Mouse (Mus musculus) forebrain, embryonic 14.5 days (tissue): ENCODE measurements around the gene Dnaja1. TPM values are rescaled to one million over a fixed set of nuclear protein-coding genes. Genes with fewer than 3 reads are reported as not detected.
A peak's percentile ranks its signal among the peaks of the same experiment; 100 is the strongest.

Experiments used
- ATAC-seq: fragments of 200-750 bp; cut with Nextera tagmentation; 2 replicates; pipeline ENCODE4 v1.8.0; 2017; ENCODE audit warnings: mild to moderate bottlenecking, moderate library complexity
- DNase-seq: peaks from one replicate; pipeline ENCODE4 v3.0.0-alpha.2; 2015; ENCODE audit warnings: low spot score
- H3K27ac ChIP-seq: fragments of 300-500 bp; sonication (generic); 2 replicates; pipeline ENCODE4 v1.5.1; 2014; ENCODE audit warnings: low read depth, mild to moderate bottlenecking, control low read depth, low read length, moderate library complexity
- H3K27me3 ChIP-seq: fragments of 300-500 bp; sonication (generic); replicated peaks from 2 replicates; pipeline ENCODE4 v1.6.1; 2014; ENCODE audit warnings: low read length, control low read depth, mixed read lengths; ENCODE audit not compliant: control insufficient read depth, insufficient read depth
- H3K36me3 ChIP-seq: fragments of 300-500 bp; sonication (generic); 2 replicates; pipeline ENCODE4 v1.6.1; 2014; ENCODE audit warnings: low read length, control low read depth; ENCODE audit not compliant: control insufficient read depth, insufficient read depth
- H3K4me1 ChIP-seq: fragments of 300-500 bp; sonication (generic); 2 replicates; pipeline ENCODE4 v1.6.1; 2014; ENCODE audit warnings: antibody characterized with exemption, low read length, control low read depth; ENCODE audit not compliant: control insufficient read depth, insufficient read depth
- H3K4me2 ChIP-seq: fragments of 300-500 bp; sonication (generic); 2 replicates; pipeline ENCODE4 v1.6.1; 2014; ENCODE audit warnings: mild to moderate bottlenecking, control low read depth, low read length
- H3K4me3 ChIP-seq: fragments of 300-500 bp; sonication (generic); 2 replicates; pipeline ENCODE4 v1.5.1; 2014; ENCODE audit warnings: low read depth, low read length, control low read depth
- H3K9ac ChIP-seq: fragments of 300-500 bp; sonication (generic); 2 replicates; pipeline ENCODE4 v1.6.1; 2014; ENCODE audit warnings: mild to moderate bottlenecking, low read length, control low read depth, moderate library complexity
- H3K9me3 ChIP-seq: fragments of 300-500 bp; sonication (generic); replicated peaks from 2 replicates; pipeline ENCODE4 v1.6.1; 2016; ENCODE audit warnings: low read length, control low read depth, mixed read lengths; ENCODE audit not compliant: control insufficient read depth
- WGBS: fragments of 180-500 bp; shearing (Covaris S2); extraction: QIAGEN DNeasy Blood & Tissue Kit; methylation state at CpG from one replicate; pipeline ENCODE4 v1.1.7; 2014; 5-methylcytosine and 5-hydroxymethylcytosine counted together
- polyA plus RNA-seq: library from polyadenylated mRNA; unstranded; fragments of >200 nt; fragmentation: Nextera tagmentation; extraction: Ambion mirVana; gene quantifications from 2 replicates; pipeline ENCODE4 v1.2.1, GENCODE M21; 2014

Dnaja1 gene
- polyA plus RNA-seq, 1 experiment from 2014 or later: 657 TPM

- Histone ChIP-seq H3K4me2 (peak overlapping the region; percentile 81), H3K4me3 (no peak overlapping the region), H3K36me3 (peaks cover 57% of the 10 kb centered on the region), H3K4me1 (peaks cover 31% of the 10 kb centered on the region), H3K27ac (no peak overlapping the region), H3K9me3 (no peaks in the 10 kb centered on the region), H3K9ac (peak overlapping the region; percentile 32; the same call in 1 of the 2 replicates), H3K27me3 (no peaks in the 10 kb centered on the region)
- 87% methylated on average over 7 of the region's 7 CpGs for WGBS
- DNase-seq (no peak), ATAC-seq (no peak)
Observed at GRCm38 (mm10) chr4:40725141-40725540, 3.2 kb downstream of the Dnaja1 start.

- no peak overlapping the region for H3K27ac ChIP-seq
- H3K27me3 ChIP-seq: no peaks in the 10 kb centered on the region
- peak overlapping the region; percentile 32; the same call in 1 of the 2 replicates for H3K9ac ChIP-seq
- peak overlapping the region; percentile 81 for H3K4me2 ChIP-seq
- peaks cover 31% of the 10 kb centered on the region for H3K4me1 ChIP-seq
- ATAC-seq (no peak), DNase-seq (no peak)
- H3K36me3 ChIP-seq: peaks cover 61% of the 10 kb centered on the region
- no peaks in the 10 kb centered on the region for H3K9me3 ChIP-seq
- H3K4me3 ChIP-seq: no peak overlapping the region
Observed at GRCm38 (mm10) chr4:40725554-40725953, 3.6 kb downstream of the Dnaja1 start.

GRCm38 (mm10) chr4:40727247-40727646, 5.3 kb downstream of the Dnaja1 start:
- Histone ChIP-seq H3K27me3 (no peaks in the 10 kb centered on the region), H3K36me3 (peaks cover 76% of the 10 kb centered on the region), H3K4me3 (no peak overlapping the region), H3K9me3 (no peaks in the 10 kb centered on the region), H3K9ac (no peak overlapping the region), H3K4me1 (peaks cover 21% of the 10 kb centered on the region), H3K27ac (no peak overlapping the region), H3K4me2 (no peak overlapping the region)
- DNase-seq (no peak), ATAC-seq (no peak)
- 77% methylated on average over 1 of the region's 1 CpGs for WGBS

- Histone ChIP-seq H3K4me3 (no peak overlapping the region), H3K27ac (no peak overlapping the region), H3K36me3 (peaks cover 88% of the 10 kb centered on the region), H3K4me1 (no peaks in the 10 kb centered on the region), H3K9ac (no peak overlapping the region), H3K27me3 (no peaks in the 10 kb centered on the region), H3K4me2 (no peak overlapping the region), H3K9me3 (no peaks in the 10 kb centered on the region)
- ATAC-seq (no peak), DNase-seq (no peak)
Observed at GRCm38 (mm10) chr4:40731262-40731661, 9.3 kb downstream of the Dnaja1 start.

GRCm38 (mm10) chr4:40735351-40735750, 13.4 kb downstream of the Dnaja1 start:
- Histone ChIP-seq H3K4me3 (no peak overlapping the region), H3K27ac (no peak overlapping the region), H3K27me3 (no peaks in the 10 kb centered on the region), H3K9ac (no peak overlapping the region), H3K4me1 (no peaks in the 10 kb centered on the region), H3K36me3 (peaks cover 88% of the 10 kb centered on the region), H3K4me2 (no peak overlapping the region), H3K9me3 (no peaks in the 10 kb centered on the region)
- ATAC-seq (no peak), DNase-seq (no peak)
- 70% methylated on average over 1 of the region's 1 CpGs for WGBS

GRCm38 (mm10) chr4:40757157-40757779, 35.3 kb downstream of the Dnaja1 start:
- Histone ChIP-seq H3K36me3 (peaks cover 31% of the 10 kb centered on the region), H3K27me3 (0 out of 2 replicates have a peak, but pooled peaks cover 6% of the 10 kb centered on the region), H3K9ac (peak overlapping the region; percentile 71), H3K4me2 (peak overlapping the region; percentile 81), H3K27ac (peak overlapping the region; percentile 58; the same call in 1 of the 2 replicates), H3K4me1 (no peaks in the 10 kb centered on the region), H3K9me3 (no peaks in the 10 kb centered on the region), H3K4me3 (peak overlapping the region; percentile 59)
- DNase-seq (no peak), ATAC-seq (peak; percentile 83)
- under 1% methylated on average over 39 of the region's 39 CpGs for WGBS

GRCm38 (mm10) chr4:40757780-40758420, 36.0 kb downstream of the Dnaja1 start, which contains the start of gene Smu1:
Smu1 (minus strand) TSS chr4:40757923.
- ATAC-seq: peak; percentile 99

GRCm38 (mm10) chr4:40759876-40760275, 37.9 kb downstream of the Dnaja1 start:
- Histone ChIP-seq H3K36me3 (peaks cover 6% of the 10 kb centered on the region; the same call in 1 of the 2 replicates), H3K4me3 (no peak overlapping the region), H3K4me2 (no peak overlapping the region), H3K4me1 (no peaks in the 10 kb centered on the region), H3K9ac (no peak overlapping the region), H3K27ac (no peak overlapping the region), H3K27me3 (0 out of 2 replicates have a peak, but pooled peaks cover 8% of the 10 kb centered on the region), H3K9me3 (no peaks in the 10 kb centered on the region)
- DNase-seq (no peak), ATAC-seq (no peak)
- 61% methylated on average over 5 of the region's 5 CpGs for WGBS

More at GRCm38 (mm10) chr4:40757780-40758420, 36.0 kb downstream of the Dnaja1 start, which contains the start of gene Smu1:
- Histone ChIP-seq H3K27ac (peak within 1 kb of the TSS; percentile 58; the same call in 1 of the 2 replicates), H3K4me1 (no peaks in the 10 kb centered on the region), H3K36me3 (peaks cover 25% of the 10 kb centered on the region), H3K27me3 (0 out of 2 replicates have a peak, but pooled peaks cover 6% of the 10 kb centered on the region), H3K4me2 (peak within 1 kb of the TSS; percentile 81), H3K9ac (peak within 1 kb of the TSS; percentile 71), H3K9me3 (no peaks in the 10 kb centered on the region), H3K4me3 (peak within 1 kb of the TSS; percentile 59)
- WGBS: under 1% methylated on average over 40 of the region's 40 CpGs
- DNase-seq: peak; percentile 97
